Mouse (Mus musculus) cerebellum, adult (tissue): ENCODE data around the gene BC030870.

Experiments used
- ATAC-seq: cut with Nextera tagmentation; 2 replicates; pipeline ENCODE4 v1.9.2; 2017; ENCODE audit warnings: mild to moderate bottlenecking, moderate library complexity, mixed read lengths; ENCODE audit not compliant: insufficient number of reproducible peaks, low FRiP score, low TSS enrichment

The BC030870 gene

DNA sequence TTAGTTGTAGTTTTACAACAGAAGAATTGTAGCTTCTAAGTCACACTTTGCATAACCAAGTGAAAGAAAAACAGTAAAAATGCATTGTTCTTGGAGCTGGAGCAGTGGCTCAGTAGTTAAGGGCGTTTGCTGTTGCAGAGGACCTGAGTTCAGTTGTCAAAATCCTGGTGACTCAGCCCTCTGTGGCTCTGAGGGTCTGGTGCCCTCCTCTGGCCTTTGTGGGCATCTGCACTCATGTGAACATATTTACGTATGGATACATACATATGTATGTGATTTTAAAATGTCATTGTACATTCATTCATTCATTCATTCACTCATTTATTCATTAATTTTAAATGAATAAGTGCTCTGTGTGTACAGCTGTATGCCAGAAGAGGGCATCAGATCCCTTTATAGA lies 43.7 kb downstream of the BC030870 start:
- ATAC-seq, result no peak

- ATAC-seq, result no peak
Observed at GRCm38 (mm10) chr8:65080731-65081130, 48.6 kb downstream of the BC030870 start.

DNA sequence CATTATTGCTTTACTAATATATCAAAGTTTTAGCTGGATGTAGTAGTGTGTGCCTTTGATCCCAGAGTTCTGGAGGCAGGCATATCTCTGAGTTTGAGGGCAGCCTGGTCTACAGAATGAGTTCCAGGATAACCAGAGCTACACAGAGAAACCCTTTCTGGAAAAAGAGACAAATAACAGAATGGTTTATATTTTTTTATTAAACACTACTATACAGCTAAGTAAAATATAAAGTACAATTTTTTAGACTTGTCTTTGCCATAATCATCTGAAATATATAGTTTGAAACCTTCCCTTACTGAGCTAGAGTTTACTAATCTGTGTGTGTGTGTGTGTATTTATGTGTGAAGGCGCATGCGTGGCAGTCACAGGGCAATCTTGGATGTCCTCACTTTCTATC lies 54.6 kb downstream of the BC030870 start, which contains the start of gene Gm10663:
Gene Gm10663 (plus strand): TSS at position 301 of the 400 bp plus-strand sequence.
- ATAC-seq, result no peak

- ATAC-seq, result no peak
Observed at GRCm38 (mm10) chr8:65070996-65071395, 58.4 kb downstream of the BC030870 start.

DNA sequence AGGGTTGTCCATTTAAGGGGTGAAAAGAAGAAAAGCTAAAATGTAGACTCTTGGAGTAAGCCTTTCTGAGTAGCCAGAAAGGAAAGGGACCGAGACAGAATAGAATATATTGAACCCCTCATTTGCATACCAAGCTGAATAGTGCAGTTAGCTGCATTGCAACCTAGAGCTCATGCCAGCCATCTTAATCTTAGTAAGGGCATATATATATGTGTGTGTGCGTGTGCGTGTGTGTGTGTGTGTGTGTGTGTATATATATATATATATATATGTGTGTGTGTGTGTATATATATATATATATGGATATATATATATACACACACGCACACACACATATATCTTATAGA lies 60.9 kb downstream of the BC030870 start:
- no peak for ATAC-seq

DNA sequence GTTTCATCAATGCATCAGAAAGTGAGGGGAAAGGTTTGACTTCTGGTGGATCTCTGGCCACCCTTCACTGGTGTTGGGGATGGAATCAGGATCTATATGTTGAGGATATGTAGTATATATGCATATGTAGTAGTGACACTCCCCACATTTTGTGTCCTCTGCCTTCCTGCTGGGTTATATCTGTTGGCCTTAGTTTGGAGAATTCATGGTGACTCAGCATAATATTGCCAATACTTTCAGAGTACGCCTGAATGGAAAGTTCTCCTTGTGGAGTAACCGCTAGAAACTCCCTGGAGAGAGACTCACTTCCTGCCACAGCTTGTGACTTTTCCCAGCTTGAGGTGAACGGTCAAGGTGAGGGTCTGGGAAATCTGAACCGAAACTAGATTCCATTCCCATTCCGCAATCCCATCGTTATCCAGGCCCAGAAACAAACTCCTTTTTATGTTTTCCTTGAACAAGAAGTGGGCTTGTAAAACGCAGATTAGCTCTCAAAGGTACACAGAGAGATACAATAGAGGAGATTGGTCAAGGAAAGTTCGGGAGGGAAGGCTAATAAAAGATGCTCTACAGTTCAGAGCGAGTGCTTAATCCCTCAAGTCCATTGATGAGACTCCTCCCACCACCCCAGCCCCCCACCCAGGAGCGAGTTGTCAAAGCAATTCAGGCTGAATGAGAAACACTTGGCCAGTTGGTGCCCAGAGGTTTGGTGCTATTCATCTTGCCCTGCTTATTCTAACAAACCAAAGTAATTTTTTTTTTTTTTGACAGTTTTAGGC lies 61.5 kb downstream of the BC030870 start:
- ATAC-seq, result no peak

DNA sequence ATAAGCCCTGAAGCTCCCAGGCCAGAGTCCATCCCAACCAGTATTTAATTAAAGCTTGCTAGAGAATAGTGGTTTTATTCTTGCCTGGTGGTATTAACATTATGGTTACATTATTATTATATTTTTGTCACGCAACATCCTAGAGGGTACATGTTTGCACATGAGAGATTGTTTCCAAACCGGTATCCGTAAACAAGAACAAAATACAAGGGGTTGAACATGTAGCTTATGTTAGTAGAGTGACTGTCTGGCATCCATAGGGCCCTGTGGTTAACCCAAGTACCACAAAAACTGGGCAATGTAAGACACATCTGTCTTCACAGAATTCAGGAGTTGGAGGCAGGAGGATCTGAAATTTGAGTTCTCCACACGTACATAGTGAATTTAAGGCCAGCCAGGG lies 62.3 kb downstream of the BC030870 start:
- no peak for ATAC-seq

DNA sequence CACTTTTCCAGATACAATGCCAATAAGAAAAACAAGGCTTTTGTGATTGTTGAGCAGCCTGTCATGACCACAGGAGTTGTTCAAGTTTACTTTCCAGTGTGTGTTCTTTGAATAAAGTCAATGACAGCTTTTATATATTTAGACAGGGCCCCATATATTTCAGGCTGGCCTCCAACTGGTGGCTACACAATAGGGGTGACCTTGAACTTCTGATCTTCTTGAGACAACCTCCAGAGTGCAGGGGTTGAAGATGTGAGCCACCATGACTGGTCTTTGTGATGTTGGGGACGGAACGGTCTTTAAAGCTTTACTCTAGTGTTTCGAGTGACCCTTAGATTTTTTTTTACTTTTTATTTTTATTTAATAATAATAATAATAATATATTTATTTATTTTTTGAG lies 63.7 kb downstream of the BC030870 start:
- no peak for ATAC-seq

GRCm38 (mm10) chr8:65064071-65064470 lies 65.3 kb downstream of the BC030870 start:
- no peak for ATAC-seq

DNA sequence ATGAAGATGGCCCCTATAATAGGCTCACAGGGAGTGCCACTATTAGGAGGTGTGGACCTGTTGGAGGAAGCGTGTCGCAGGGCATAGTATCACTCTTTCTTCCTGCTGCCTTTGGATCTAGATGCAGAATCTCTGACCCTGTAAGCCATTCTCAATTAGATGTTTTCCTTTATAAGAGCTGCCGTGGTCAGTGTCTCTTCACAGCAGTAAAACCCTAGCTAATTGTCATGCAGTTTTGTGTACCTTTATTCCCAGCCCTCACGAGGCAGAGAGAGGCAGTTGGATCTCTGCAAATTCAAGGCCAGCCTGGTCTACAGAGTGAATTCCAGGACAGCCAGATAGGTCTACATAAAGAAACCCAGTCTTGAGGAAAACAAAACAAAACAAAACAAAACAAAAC lies 67.2 kb downstream of the BC030870 start:
- ATAC-seq, result no peak

GRCm38 (mm10) chr8:65056722-65057121 lies 72.6 kb downstream of the BC030870 start:
- no peak for ATAC-seq

DNA sequence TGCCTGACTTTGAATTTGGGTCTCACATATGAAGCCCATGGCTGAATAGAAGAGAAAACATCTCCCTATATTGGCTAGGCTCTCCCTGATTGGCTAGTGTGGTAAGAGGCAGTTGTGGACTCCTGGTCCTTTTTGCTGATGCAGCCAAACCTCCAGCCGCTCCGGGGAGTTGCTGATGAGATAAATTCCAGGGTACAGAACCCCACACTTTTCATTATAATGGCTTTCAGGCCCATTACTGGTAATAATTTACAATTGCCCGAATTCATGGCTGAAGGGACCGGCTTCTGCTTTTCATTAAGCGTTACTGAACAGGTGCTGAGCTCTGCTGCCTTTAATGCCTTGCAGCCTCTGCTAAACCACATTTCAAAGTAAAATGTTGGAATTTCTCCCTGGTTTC lies 75.4 kb downstream of the BC030870 start:
- ATAC-seq, result no peak

DNA sequence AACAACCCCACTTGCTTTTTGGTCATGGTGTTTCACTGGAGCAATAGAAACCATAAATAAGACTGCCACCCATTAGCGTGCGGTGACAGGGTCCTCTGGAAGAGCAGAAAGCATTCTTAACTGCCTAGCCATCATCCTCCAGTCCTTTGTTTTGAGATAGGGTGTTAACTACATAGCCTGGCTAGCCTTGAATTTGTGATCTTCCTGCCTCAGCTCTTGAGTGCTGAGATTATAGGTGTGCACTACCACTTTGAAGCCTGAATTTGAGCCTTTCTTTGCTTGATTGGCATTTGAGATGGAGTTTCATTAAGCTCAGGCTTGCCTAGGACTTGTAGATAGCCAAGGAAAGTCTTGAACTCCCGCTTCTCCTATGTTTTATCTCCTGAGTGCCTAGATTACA lies 75.8 kb downstream of the BC030870 start:
- no peak for ATAC-seq

DNA sequence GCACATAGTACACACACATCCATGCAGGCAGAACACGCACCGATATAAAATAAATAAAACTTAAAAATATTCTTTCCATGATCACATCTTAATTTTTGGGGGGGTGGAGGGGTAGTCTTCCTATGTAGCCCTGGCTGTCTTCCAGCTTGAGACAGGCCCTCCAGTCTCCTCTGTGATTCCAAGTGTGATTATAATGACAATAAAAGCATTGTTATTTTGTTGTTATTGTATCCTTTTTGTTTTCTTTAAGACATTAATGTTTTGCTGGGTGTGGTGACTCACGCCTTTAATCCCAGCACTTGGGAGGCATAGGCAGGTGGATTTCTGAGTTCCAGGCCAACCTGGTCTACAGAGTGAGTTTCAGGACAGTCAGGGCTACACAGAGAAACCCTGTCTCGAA lies 81.6 kb downstream of the BC030870 start:
- no peak for ATAC-seq

DNA sequence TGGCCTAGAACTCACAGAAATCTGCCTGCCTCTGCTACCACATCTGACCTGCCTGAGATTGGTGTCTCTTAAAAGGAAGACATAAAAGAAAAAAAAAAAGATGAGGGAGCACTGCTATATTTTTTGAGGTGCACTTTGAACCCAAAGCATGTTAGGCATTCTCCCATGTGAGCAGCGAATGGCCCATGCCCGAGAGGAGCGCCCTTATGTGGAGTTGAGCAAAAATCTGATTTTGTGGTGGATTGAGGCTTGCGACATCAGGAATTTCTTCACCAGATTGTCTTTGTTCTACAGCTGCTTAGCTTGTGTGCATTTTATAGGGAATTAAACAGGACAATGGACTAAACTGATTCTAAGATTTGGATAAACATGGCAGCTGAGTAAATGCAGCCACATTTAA lies 82.2 kb downstream of the BC030870 start:
- no peak for ATAC-seq

DNA sequence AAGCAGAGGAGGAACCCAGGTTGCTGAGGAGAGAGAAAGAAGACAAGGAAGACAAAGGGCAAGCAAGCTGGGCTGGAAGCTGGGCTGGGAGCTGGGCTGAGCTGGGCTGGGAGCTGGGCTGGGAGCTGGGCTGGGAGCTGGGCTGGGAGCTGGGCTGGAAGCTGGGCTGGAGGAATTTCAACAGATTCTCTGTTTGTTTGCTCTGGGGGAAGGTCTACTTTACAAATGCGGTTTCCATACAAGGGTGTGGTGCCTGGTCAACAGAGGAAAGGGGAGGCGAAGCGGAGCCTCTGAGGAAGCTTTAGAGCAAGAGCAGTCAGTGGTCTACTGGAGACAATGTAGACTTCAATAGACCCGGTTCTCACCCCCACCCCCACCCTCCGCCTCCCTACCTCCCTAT lies 82.8 kb downstream of the BC030870 start:
- ATAC-seq, result no peak

DNA sequence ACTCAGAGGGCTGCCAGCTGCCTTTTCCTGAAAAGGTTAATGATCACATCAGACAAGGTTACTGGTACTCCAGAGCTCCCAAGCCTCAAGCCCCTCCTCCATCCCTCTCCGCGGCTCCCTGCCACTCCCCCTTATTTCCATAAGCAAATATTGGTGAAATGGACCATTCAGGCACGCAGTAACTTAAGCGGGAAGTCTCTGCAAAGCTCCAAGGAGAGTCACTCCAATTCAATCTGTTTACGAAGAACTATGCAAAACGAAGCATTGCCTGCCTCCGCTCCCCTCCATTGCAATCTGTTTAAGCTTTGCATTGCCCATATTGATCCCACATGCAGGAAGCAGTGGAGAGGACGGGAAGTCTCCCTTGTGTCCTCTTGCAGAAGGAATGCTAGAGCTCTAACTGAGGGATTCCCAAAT lies 92.2 kb downstream of the BC030870 start, which contains the start of gene Apela:
Gene Apela (minus strand): TSS at position 220 of the 417 bp plus-strand sequence.
- ATAC-seq, result no peak
